Mouse (Mus musculus): ENCODE results near the gene Anp32a.

The Anp32a gene

DNA sequence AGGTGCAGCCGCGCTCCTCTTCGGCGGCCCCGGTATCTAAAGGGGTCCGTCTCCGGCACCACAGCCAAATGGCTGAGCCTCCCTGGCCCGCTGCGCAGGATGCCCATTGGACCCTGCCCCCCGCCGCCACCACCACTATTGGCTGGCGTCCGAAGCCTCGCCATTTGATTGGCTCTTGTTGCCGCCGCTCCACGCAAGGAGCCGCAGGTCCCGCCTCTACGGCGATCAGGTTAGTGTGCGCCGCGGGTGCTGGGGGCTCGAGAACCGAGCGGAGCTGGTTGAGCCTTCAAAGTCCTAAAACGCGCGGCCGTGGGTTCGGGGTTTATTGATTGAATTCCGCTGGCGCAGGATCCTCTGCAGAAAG is at the start of gene Anp32a:
TSS of gene Anp32a (plus strand) at position 171 of the 364 bp plus-strand sequence.
- DNase-seq, result peak; percentile 99

GRCm38 (mm10) chr9:62295006-62295698 is 45.9 kb upstream of the Anp32a start:
- peak; percentile 82 for DNase-seq

- no peak for DNase-seq
Observed at GRCm38 (mm10) chr9:62296891-62297290, 44.2 kb upstream of the Anp32a start.

DNA sequence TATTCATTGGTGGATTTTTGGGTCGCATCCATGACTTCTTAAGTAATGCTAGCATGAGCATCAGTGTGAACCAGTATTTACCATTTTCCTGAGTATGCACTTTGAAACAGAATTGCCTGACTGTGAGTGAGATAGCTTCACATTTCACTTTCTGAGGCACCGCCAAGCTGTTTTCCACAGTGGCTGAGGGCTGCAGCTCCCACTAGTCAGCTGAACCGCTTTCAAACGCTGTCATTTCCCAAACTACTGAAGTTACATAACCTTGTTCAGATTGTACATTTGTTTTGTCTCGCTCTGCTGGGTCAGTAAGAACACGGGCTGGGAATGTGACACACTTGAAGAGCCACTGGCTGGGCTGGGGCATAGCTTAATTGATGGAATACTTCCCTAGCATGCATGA is 25.5 kb upstream of the Anp32a start:
- no peak for DNase-seq

GRCm38 (mm10) chr9:62318729-62319128 is 22.4 kb upstream of the Anp32a start:
- DNase-seq, result no peak

GRCm38 (mm10) chr9:62323816-62324215 is 17.3 kb upstream of the Anp32a start:
- no peak for DNase-seq

DNA sequence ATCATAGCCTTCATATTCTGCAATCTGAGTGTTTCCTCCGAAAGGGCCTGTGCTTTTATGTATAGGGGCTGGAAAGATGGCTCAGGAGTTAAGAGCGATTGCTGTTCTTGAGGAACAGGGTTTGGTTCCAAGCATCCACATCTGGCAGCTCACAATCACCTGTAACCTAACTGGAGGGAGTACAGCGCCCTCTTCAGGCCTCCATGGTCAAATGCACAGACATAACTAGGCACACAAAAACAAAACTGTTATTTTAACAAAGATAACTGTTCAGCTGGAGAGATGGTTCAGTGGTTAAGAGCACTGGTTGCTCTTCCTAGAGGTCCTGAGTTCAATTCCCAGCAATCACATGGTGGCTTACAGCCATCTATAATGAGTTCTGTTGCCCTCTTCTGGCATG is 15.1 kb upstream of the Anp32a start:
- no peak for DNase-seq

GRCm38 (mm10) chr9:62334298-62334825 is 6.7 kb upstream of the Anp32a start:
- DNase-seq, result no peak

- DNase-seq, result no peak
Observed at GRCm38 (mm10) chr9:62335396-62335795, 5.7 kb upstream of the Anp32a start.

DNA sequence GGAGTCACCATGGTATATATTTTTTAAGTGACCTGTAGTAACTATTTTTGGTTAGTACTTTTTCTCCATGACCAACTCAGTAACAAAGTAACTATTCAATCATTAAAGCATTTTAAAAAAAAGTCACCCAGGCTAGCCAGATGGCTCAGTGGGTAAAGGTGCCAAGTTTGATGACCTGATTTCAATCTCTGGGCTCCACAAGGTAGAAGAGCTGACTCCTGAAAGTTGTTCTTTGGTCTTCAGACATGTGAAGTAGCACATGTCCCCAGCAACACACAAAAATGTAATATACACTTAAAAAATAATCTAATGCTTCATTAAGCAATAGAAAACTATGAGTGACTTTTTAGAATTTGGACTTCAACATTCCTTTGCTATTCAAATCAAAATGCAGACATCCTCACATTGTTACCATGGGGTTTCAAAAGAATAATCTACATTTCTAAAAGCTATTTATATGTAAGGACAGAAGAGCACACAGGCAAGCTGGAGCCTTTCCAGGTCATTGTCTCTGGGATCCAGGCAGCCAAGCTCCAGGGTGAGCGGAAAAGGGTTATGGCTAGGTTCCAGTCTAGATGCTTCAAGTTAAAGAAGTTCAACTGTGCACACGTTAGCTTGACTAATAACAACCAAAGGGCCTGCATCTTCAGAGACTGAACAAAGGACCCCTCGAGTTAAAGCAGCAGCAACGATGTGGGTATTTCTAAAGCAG is 3.0 kb upstream of the Anp32a start:
- DNase-seq, result no peak

- no peak for DNase-seq
Observed at GRCm38 (mm10) chr9:62338636-62339191, 2.4 kb upstream of the Anp32a start.

- DNase-seq, result no peak
Observed at GRCm38 (mm10) chr9:62340301-62341122, 581 bp upstream of the Anp32a start.

GRCm38 (mm10) chr9:62341701-62342440 is 778 bp downstream of the Anp32a start:
- peak; percentile 64 for DNase-seq

DNA sequence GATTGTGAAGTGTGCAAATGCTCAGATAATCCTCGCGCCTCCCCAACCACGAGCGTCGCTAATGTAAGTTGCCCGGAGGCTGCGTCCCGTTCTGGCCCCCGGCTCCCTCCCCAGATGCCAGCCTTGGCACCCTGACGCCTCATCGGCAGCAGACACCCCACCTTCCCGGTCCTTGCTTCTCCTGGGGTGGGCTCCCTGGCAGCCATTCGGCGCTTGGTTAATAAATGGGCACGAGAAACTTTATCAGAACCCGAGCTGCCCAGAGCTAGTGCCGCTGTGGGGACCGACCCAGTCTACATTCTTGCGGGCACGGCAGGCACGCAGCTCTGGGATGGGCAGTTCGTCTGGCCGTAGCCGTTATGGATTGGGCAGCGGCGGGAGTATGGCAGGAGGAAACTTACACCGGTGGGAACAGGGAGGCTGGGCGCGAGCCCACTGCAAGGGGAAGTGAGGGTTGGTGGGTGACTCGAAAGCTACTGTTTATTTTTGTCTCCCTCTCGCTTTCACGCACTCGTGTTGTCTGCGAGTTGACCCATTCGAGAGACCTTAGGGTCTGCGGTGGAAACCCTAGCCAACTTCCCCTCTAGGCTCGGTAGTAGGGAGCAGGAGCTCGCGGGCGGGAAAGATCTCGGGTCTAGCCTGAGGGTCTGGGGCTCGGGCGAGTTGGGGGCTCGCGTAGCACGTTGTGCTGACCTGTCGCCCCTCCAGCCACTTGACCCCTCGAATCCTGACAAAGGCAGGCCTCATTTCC is 1.5 kb downstream of the Anp32a start:
- DNase-seq, result peak; percentile 68

GRCm38 (mm10) chr9:62343192-62343903 is 2.3 kb downstream of the Anp32a start:
- DNase-seq, result peak; percentile 89

DNA sequence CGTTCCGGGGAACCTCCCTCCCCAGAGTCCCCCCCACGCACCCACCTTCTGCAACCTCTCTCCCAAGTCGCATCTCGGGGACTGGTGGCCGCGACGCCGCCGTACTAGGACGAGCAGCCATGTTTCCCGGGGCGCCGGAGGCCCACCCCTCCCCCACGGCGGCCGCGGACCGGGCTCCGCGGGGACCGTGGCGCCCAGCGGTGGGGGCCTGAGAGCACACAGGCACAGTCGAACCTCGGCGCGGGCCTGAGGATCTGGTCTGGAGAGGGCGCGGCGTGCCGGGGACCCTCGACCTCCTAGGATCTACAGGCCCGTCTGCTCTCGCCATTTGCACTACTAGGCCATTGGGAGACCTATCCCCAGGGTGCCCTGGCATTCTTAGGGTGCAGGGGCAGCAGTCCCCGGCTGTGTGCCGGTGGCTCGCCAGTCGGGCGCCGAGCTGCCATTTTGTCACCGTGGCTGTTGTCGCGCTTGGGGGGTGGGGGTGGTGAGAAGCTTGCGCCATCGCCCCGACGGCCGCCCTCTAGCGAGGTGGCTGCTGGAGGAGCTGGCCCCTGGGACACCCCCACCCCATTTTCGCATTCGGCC is 2.9 kb downstream of the Anp32a start:
- peak; percentile 79 for DNase-seq

- peak; percentile 86 for DNase-seq
Observed at GRCm38 (mm10) chr9:62344545-62344944, 3.5 kb downstream of the Anp32a start.

GRCm38 (mm10) chr9:62345081-62345481 is 4.0 kb downstream of the Anp32a start:
- DNase-seq, result peak; percentile 35

DNA sequence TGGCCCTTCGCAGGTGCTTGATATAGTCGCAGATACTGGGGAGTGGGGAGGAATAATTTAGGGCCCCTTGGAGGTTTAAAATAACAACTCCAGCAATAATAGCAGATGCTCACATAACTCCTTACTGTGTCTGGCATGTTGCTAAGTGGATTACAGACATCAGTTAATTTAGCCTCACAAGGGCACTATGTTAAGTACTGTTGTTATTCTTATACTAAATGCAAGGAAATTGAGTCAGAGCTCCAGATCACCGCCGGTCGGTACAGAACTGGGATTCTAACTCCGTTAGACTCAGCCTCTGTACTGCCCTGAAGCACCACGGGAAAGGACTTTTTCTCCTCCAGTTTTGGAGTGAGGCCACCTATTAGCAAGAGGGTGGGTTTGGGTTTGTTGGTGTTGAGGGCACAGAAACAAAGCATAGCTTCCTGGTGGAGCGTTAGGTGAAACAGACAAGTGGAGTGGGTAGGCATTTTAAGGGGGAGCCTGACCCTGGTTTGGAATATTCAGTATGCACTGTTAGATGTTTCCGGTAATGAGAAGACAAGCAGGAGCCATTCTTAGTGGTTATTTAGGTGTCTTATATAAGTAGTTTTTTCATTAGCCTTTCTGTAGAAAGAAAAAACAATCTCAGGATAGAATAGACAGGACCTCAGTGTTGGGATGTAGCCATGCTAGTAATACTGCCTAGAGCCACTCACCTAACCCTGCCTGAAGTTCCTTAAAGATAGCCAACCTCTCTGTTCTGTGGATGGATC is 4.7 kb downstream of the Anp32a start:
- DNase-seq, result peak; percentile 3

DNA sequence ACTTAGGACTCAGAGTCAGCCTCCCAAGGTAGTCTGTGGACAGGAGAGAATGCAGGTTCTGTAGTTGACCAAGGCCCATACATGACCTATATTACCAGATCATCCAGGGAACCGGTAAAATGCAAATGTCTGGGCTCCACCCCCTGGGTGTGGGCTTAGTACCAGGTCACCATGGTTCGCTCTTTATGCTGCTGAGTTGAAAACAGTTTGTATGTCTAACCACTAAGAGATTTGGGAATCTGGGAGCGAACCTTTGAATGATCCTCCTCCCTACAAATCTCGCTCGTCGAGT is 5.2 kb downstream of the Anp32a start:
- DNase-seq, result no peak

Data from thymus, postnatal 14 days (tissue).